Mouse (Mus musculus): ENCODE measurements around the gene Sowahd.

Sowahd gene

DNA sequence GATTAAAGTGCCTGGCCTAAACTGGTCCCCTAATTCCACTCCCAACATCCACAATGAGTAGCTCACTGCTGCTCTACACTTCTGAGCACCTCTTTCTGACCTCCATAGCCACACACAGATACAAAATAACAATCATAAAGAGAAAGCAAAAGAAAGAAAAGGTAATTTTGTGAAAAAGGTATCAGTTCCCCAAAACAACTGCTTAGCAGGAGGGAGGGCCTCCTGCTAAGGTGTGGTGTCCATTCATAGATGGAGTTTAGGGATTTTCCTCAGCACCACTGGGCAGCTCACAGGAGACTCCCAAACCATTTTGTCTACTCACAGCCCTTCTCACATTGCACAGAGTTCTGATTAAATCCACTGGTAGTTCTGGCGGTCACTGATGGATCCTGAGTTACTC lies 40.1 kb downstream of the Sowahd start:
- no peak for DNase-seq (ENCODE audit: extremely low read depth, insufficient read length, low spot score)

DNA sequence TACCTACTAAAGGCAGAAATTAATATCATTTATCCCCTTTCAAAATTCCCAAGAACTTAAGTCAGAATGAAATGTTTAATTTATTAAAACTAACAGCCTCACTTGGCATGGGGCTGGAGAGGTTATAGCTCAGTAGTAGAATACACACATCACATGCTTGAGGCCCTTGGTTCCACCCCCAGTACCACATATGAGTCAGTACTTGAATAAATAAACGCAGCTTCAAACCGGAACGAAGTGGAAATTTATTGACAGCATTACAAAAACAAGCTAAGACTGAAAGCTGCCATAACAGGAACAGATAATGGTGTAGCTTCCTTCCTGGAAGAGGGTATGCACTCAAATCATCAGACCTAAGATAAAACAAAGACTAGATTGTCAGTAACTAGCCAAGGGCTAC lies 42.8 kb downstream of the Sowahd start:
- no peak for DNase-seq (ENCODE audit: extremely low read depth, insufficient read length, low spot score)

DNA sequence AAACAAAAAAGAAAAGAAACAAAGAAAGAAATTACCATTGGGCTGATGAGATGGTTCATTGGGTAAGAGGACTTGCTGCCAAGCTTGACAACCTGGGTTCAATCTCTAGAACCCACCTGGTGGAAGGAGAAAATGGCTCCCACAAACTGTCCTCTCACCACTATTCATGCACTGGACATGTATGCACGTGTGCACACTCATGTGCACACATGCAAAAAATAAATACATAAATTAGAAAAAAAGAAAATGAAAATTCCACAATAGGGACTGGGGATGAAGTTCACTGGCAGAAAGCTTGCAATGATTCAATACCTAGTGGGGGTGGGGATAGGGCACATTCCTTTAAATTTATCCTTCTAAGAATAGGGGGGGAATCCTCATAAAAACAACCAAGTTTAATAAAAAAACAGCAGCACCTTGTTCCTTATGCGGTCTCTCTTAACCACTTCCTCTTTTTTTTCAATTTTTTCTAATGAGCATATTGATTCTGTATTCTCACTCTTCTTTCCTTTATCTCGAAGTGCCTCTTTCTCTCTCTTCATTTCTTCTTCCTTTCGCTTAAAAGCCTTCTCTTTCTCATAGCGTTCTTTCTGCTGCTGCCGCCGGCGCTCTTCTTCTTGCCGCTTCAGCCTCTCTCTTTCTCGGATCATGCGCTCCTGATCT lies 46.6 kb downstream of the Sowahd start:
- DNase-seq (ENCODE audit: extremely low read depth, insufficient read length, low spot score) = no peak

DNA sequence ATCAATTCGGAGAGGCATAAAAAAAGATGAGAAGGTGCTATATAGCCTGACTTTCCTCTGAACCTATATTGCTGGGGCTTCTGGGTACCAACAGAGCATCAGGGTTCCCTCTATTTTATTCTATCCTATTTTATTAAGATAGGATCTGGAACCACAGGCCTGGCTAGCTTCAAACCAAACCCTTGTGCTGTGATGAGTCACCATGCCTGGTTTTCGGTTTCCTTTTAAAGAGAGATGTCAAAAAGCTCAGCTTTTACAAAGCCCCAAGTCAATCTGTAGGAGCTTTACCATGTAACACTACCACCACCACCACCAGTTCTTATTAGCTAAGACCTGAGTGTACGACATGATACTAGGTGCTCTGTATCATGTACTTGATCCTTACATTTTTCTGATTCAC lies 50.0 kb downstream of the Sowahd start:
- no peak for DNase-seq (ENCODE audit: extremely low read depth, insufficient read length, low spot score)

Measured in 3134 (cell line).